Mouse (Mus musculus) layer of hippocampus, postnatal 25 days (tissue): ENCODE data around the gene Dnajb14. TPM values are rescaled to one million over a fixed set of nuclear protein-coding genes. Genes with fewer than 3 reads are reported as not detected.
A peak's percentile ranks its signal among the peaks of the same experiment; 100 is the strongest.
"Not testable (repeated sequence)": the region's sequence is repeated elsewhere in the genome, so short reads cannot be mapped to it uniquely, and the experiment has no call there.

Experiments
- DNase-seq, 2 experiments: peaks; one replicate each; pipeline ENCODE4 v3.0.0; 2022; ENCODE audit warnings: mixed read lengths in 2 of 2, low spot score in 1 of 2; ENCODE audit errors: extremely low spot score in 1 of 2
- total RNA-seq, 2 experiments: library from RNA; stranded (reverse); gene quantifications; 2 replicates each; pipeline ENCODE4 v1.2.3; 2021

Dnajb14 gene
- total RNA-seq, 2 experiments from 2014 or later = 46.1 to 50.5 TPM

DNA sequence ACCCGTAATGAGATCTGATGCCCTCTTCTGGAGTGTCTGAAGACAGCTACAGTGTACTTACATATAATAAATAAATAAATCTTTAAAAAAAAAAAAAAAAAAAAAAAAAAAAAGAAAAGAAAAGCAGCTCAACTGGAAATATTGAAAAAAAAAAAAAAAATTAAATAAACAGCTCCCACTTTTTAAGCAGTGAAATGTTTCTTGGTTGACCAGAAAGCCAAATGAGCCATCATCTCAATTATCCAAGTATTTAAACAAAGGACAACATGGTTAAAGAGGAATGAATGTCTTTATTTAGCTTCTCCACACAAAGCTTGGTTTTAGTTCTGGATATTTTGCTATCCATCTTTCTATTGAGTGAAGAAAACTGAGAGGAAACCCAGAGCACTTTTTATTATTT lies 47.1 kb downstream of the Dnajb14 start:
- not testable (repeated sequence) for DNase-seq

DNA sequence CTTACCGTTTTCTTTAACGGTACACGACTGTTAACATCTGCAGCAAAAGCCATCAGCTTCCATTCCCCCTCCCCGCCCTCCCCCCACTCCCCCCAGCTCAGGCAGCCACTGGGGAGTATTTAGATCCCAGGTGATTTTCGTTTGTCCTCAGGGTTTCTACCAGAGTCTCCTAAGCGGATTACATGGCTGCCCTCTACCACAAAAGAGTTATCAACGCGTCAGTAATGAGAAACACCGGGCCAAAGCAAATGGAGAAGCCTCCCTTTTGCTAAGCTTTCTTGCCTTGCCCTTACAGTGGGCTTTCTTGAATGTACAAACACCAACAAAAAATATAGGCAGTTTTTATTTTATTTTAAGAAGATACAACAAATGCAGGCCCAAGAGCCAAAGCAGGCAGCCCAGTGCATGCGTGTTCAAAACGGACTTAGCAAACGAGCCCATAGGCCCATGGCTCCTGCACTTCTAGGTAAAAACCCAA lies 50.3 kb downstream of the Dnajb14 start:
- DNase-seq = no peak

DNA sequence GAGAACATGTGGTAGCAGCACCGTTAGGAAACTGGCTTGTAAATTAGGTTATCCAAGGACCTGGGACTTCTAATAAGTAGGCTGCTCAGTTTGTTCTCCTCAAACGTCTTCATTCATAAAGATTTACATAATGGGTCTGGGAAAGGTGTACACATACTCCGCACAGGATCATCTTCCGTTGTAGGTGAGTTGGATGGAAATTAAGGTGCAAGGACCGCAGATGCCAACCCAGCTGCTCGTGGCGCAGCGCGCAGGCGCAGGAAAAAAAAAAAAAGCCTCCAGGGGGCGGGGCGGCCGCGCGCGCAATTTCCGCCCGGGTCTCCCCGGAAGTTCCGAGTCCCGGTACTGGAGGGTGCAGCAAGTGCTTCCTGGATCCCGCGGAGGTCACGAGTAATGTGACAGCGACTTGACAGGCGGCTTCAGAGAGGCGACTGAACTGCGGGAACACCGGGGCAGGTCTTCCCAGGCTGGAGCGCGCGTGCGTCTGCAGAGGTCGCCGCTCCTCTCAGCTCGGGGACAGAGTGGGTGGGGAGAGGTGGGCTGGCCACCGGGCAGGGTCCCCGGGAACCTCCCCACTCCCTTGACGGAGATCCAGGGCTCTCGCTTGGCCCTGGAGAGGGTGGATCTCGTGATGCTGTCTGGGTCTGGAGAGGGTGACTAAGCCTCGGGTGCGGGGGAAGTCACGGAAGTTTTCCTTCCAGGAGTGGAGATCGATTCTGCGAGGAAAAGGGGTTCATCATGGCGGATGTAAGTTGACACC lies 50.9 kb downstream of the Dnajb14 start, which contains the start of gene Lamtor3:
Gene Lamtor3, plus strand, starts transcription at position 335 of the 760 bp plus-strand sequence.
- peak; percentile 75 to 81 for DNase-seq

DNA sequence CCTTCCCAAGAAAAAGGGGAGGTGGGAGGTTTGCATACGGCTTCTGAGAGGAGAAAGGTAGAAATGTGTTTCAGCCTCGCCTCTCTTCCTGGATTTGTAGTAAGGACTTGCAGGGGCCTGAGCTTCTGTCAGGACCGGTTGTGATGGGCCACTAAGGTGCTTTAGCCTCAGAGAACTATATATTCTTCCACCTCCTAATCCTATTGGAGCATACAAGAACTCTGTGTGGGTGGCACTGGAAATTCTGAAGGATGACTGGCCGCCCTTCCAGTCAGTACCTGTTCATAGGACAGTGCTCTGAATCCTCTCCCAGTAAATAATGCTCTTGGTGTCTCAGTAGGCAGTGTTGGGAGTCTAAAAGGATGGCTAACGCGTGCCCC lies 51.4 kb downstream of the Dnajb14 start:
- no peak for DNase-seq

DNA sequence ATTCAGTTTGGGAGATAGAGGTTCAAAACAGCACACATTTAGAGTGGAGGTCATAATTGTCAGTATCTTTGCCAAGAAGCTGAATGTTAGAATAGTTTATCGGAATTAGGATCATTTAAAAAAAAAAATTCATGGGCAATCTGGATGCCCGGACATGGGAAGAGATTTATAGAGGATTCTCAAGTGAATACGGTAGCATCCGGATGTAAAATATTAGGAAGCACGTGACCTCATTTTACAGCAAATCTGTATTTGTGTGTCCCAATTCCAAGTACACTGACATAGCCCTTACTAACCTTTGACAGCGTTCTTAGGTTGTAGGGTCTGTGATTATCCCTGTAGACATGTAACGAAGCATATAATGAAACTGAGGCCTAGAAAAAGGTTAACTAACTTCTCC lies 51.9 kb downstream of the Dnajb14 start:
- DNase-seq = no peak

DNA sequence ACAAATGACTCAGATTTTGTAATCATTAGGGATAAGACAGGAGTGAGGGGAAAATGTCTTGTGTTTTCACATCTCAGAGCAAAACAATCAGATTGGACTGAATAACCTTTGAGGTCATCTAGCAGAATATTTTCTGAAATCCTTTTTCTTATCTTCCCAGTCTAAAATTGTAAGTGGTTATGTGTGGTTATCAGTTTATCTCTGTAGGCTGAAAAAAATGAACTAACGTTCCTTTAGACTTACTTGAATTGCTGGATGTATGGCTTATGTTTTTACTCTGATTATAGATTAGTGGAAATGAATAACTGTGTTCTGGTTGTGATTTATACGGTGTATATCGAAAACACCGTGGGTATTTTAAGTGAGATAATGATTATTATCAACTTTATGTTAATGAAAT lies 53.1 kb downstream of the Dnajb14 start:
- no peak for DNase-seq

DNA sequence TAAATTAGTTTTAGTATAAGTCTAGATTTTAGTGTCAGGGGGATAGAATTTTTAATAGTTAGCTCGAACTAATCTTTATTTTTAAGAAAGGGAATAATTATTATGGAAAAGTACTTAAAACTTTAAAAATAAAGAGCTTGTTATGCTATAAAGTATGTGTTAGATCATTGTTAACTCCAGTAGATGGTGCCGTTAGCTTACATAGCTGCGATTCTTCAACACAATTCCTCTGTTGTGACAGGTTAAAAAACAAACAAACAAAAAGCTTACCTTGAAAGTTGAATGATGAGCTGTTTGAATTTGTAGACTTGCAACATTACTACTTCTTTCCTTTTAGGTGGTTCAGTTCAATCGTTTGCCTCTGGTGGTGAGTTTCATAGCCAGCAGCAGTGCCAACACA lies 59.5 kb downstream of the Dnajb14 start:
- DNase-seq = no peak

DNA sequence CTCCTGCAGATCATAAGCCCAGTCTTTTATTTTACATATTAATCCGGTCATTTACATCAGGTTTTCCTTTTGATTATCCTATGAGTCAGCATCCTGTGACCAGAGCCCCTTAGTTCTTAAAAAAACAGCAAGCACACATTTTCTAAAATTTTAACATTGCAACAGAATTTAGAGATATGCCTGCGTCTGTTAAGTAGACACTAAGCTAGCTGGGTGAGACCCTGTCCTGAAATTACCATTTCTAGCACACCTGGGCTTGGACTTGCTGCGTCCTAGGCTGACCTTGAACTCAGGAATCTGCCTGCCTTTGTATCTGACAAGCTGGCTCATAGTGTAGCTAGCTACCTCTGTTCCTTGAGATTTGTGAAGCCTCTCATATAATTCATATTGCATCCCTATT lies 62.5 kb downstream of the Dnajb14 start:
- no peak for DNase-seq

DNA sequence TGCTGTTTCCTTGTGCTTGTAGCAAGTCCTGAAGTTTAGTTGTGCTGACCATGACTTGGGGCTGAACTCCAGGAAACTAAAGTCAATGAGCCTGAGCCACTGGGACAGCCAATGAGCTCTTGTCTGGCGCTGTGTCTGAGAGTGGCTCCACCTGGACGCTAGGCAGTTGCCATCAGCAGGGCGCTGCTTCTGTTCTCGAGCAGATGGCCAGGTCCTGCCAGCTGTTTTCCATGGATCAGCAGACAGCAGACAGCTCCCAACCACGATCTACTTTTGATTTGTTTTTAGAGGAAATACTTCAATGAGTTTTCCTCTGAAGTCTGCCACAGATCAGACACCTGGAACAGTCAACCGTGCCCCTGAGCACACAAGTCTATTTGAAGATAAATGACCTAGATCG lies 65.3 kb downstream of the Dnajb14 start:
- DNase-seq = no peak

DNA sequence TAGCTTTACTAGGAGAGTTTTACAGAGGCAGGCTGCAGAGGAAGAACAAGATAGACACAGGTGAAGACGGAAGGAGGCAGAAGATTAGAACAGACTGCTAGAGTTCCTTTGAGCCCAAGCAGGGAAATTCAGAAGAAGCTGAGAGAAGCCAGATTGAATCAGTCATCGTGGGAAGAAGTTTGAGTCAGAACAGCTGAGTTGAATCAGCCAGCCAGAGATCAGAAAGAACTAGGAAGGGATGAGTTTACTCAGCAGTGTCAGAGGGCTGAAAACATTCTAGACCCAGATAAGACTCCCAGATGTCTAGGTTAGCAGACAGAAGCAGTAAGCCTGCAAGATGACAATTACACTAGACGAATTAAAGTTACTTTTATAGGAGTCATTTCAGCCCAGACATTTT lies 66.5 kb downstream of the Dnajb14 start:
- no peak for DNase-seq

DNA sequence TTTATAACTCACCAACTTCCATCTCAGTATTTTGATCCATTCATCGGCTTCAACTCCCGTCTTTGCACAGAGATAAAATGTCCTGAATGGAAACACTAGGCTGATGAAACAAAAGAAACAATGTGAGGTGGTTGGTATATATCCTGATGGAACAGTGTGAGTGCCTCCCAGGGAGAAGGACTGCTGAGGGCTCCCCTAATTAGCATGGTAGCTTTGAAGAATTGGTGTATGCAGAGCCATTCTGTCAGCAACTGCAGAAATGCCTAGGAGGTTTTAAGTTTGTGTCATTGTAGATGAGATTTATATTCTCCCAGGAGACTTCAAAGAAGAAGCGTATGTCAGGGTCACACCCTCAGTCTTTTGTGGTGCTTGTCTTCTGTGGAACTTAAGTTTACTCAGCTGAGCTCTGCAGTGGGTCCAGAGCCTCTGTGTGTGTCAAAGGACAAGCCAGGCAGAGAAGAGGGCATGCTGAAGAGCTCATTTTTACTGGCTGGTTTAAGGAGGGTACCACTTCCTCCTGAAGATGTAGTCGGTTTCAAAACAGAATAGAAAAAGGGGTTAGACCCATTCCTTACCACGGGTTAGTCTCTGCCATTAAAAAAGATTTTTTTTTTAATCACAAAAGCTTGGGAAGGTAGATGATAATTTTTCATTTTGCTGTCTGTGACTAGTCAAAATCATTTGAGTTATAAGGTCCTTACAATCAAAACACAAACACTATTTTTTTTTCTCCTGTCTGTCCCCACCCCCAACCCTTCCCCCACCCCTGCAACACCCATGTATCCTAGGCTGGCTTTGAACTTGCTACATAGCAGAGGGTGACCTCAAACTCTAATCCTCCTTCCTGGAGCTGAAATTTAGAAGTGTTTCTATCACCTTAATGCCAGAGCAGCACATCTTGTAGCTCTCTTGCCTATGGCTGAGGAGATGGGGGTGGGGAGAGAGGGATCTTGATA lies 68.4 kb downstream of the Dnajb14 start:
- DNase-seq = no peak

DNA sequence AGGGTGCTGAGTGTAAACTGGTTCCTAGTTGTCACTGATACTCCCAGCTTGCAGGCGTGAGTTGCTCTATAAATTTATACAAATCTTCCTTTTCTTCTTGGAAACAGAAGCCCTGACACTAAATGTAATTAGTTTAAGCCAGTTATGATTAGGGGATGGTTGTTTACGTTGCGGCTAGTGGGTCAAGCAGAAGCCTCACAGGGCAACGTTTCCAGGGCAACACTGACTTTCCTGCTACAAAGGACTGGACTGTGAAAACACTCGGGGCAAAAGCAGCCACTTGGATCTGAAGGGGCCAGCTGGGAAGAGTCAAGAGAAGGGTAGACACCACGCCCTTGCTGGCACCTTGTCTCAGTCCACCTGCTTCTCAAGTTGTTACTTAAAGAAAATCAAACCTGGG lies 69.1 kb downstream of the Dnajb14 start:
- DNase-seq = no peak

DNA sequence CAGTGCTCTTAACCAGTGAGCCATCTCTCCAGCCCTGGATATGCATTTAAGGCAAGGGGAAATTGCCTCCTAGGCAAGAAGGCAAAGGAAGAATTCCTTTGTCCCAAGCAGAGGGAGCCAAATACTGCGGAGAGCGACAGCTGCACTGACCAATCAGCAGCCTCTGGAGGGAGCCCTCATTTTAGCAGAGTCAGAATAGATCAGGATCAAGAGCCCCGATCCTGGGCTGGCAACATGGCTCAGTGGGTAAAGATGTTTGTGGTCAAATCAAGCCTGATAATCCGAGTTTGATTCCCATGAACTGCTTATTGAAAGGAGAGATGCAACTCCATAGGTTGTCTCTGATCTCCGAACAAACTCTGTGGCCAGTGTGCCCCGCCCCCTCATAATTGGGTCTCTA lies 71.1 kb downstream of the Dnajb14 start:
- peak in 1 of 2 experiments; percentile 37 for DNase-seq

DNA sequence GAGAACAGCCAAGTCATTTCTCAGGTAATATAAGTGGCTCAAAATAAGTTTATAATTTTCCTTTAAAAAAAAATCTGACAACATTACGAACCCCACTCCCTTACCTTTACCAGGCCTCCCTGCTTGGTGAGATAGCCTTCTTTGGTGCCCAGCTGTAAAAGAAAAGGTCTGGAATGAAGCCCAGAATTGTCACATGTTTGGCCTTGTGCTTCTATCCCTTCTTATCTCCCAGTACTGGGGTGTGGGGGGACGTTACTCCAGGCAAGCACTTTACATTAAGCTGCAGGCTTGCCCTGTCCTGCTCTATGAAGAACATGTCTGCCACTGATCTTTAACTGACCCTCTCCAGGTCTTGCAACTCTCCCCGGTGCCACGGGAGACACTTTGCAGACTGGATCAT lies 73.3 kb downstream of the Dnajb14 start:
- no peak for DNase-seq

DNA sequence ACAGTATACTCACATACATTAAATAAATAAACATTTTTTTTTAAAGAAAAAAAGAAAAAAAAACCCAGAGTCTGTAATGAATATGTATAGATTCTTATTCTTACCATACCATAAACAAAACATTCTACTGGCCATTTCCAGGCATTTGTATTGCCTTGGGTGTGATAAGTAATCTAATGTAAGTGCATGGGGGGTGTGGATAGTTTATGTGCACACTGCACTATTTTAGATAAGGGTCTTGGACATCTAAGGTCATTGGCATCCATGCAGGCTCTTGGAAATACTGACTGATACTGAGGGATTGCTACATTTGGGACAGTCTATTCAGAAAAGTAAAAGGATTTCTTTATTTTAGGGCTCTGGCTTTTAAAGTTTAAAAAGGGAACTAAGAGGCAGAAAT lies 74.1 kb downstream of the Dnajb14 start:
- DNase-seq = no peak

DNA sequence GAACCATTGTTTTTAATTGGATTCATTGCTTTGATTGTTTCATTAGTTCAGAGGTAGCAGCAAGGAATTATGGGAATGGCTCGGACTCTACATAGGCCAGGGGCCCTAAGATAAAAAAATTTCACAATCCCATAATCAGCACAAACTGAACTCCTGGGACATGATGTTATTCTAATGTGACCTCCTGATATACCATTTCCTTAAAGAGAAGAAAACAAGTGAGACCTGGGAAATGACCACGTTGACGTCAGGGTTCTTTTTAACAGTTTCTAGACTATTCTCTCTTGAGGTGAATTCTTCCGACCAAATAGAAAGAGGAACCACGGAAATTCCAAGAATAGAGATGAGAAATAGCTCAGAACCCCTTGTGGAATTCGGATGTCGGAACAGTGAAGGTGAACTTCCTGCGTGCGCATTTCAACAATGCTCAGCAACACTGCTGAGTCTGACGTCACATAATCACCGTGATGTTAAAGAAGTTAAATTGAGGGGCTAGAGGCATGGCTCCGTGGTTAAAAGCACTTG lies 74.7 kb downstream of the Dnajb14 start:
- no peak for DNase-seq

DNA sequence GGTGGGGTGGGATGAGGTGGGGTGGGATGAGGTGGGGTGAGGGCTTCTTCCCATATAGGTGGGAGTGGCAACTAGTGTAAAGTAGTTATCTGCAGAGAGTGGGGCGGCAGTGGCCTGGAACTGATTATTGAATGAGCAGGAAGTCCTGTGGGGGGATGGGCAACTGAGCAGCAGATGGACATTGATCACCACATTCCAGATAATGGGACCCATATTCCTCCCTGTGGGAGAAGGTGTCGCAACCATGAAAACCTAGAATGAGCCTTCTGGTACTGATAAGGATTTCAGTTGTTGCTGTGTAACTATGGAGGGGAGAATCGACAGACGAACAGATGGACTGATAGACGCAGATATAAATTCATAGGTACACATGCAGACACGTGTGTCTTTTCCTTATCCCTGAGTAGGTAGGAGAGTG lies 76.3 kb downstream of the Dnajb14 start:
- no peak for DNase-seq

DNA sequence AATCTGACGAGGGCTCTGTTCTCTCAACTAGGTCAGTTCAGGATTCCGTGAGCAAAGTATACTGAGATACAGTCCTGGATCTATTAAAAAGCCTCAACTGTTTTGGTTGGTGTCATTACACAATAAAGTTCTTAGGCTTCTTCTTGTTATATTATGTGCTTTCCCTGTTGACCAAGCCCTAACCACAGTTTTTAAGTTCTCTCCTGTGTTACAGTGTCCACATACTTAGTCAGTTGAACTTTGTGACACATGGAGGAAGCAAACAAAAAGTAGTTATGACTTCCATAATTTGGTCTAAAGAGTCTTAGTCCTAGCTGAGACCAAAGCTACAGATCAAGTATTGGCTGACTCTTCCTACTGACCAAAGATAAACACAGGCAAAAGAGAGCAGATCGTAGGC lies 79.4 kb downstream of the Dnajb14 start:
- no peak for DNase-seq

DNA sequence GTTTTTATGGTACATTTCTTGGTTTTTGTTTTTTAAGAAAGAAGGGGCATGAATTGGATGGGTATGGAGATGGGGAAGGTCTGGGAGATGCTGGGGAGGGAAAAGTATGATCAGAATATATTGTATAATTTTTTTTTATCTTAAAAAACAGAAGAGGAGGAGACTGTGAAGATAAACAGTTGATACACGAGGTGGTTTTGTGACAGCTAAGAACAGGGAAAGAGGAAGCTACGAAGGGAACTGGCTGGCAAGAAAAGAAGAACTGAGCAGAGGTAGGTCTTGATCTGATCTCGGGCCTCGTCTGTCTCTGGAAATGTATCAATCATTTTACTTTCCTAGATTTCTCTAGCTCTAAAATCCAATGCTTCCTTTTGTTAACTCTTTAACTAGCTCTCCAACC lies 80.0 kb downstream of the Dnajb14 start:
- no peak for DNase-seq

DNA sequence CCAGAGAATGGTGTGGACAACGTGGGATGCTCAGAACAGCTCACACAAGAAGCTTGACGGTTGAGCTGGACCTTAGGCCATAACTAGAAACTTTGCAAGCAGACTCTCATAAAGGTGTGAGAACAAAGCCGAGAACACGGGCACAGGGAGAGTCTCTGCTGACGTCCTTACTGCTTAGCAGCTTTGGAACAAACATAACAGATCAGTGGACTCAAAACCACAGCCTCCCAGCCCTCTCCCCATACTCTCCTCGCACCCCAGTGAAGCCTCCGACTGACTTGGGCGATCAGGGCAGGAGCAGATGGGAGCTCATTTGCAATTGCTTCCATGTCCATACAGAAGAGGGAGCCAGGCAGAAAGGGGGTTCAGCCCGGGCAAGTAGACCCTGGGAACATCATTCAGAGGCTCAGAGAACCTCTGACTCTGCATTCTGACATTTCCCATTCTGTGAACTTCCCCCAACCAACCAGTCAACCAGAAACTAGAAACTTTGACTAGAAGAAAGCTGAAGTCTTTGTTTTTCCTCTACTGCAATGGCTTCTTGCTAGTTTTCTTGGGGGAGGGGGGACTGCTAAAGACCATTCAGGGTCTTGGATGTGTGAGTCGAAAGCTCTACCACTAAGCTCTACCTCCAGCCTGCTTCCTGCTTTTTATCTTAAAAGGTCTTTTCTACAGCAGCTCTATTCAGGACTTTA lies 82.9 kb downstream of the Dnajb14 start:
- no peak for DNase-seq

DNA sequence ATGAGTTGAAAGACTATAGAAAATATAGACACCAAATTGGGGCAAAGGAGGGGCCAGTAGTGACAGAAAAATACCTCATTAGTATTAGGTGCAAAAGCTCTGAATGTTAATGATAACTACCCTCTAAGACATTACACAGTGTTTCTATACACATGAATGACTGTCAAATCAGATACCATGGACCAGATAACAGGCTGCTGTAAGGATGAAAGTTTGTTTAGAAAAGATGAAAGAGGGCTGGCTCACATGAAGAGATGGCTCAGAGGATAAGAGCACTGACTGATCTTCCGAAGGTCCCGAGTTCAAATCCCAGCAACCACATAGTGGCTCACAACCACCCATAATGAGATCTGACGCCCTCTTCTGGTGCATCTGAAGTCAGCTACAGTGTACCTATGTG lies 83.8 kb downstream of the Dnajb14 start:
- not testable (repeated sequence) for DNase-seq
